Mouse (Mus musculus) 3134 (cell line): Measurements from ENCODE around the gene Mmp15.
"Not testable (repeated sequence)": the region's sequence is repeated elsewhere in the genome, so short reads cannot be mapped to it uniquely, and the experiment has no call there.

Source experiments
- DNase-seq: peaks from one replicate; pipeline ENCODE4 v3.0.0-alpha.2; 2011; ENCODE audit warnings: low spot score; ENCODE audit not compliant: insufficient read length; ENCODE audit errors: extremely low read depth

Mmp15 gene

DNA sequence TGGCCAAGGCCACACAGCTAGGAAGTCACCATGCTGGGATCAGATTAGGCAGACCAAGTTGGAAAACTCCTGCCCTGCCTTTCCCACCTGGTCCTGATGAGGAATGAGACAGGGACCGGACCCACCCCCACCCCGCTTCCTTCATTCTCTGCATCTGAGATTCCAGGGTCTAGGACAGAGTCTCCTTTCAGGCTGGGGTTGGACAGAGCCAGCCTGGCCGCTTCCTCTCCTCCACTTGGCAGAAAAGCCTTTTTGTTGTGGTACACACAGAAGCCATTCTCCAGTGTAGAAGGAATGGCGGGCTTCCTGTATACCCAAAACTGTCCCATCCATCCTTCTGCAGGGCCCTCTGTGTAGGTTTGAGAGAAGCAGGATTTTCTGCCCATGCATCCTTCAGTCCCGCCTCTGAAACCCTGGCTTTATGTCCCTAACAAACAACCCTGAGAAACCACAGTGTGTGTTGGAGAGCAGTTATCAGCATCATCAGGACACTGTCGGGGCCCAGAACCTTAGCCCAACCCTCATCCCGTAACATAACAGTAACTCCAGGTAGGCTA lies 23.4 kb downstream of the Mmp15 start:
- no peak for DNase-seq

DNA sequence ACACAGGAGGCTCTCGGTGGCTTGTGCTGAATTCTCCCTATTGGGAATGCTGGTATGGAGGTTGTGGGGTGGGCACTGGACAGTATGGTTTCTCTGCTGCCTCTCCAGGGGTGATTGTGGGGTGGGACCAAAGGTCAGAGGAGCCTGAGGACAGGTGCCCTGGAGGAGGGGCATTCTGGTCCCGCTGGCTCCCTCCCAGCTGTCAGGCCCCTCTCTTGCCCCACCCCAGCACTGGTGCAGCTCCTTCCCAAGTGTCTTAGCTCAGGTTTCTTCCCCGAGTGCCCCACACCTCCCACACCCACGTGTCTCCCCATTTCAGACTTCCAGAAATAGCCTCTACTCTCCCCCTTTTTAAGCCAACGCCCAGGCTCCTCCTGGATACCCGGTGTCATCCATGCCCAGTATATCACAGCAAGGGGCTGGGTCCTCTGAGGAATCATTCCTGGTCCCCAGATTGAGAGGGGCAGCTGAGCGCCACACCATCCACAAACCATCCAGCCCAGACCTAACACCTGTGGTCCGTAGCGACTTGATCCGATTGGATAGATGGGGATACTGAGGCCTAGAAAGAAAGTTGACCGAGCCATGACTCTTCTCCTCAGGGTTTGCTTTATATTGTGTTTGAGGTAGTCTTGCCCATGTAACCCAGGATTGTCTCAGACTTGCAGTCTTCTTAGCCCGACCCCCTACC lies 24.4 kb downstream of the Mmp15 start:
- no peak for DNase-seq

DNA sequence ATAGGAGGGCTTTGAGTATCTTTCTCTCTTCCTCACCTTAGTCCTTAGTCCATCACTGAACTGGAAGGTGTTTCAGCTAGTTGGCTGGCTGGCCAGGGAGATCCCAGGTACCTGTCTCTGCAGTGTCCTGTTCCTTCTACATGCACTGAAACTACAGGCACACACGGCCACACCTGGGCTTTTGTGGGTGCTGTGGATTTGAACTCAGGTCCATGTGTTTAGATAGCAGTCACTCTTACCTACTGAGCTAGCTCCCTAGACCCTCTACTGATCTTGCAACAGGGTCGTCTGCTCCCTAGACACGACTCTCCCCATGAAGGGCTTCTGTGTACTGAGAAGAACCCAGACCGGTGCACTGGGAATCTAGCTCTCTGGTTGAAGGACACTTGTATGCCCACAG lies 25.0 kb downstream of the Mmp15 start:
- no peak for DNase-seq

DNA sequence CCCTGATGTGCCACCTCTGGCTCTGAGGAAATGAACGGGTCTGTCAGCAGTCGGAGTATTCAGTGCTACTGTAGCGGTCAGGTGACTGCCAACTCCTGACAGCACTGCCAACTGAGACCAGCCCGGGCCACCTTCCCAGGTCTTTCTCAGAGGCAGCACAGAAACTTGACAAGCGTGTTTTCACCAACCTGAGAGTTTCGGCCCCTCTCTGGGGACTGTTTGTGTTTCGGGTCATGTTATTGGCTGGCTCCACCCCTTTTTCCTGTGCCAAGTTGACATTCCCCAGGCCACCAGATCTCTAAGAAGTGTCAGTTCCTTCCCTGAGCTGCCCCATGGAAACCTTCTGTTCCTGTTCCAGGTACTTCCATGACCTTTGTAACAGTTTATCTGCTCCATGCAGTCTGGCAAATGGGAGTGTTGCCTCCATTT lies 25.8 kb downstream of the Mmp15 start:
- no peak for DNase-seq

DNA sequence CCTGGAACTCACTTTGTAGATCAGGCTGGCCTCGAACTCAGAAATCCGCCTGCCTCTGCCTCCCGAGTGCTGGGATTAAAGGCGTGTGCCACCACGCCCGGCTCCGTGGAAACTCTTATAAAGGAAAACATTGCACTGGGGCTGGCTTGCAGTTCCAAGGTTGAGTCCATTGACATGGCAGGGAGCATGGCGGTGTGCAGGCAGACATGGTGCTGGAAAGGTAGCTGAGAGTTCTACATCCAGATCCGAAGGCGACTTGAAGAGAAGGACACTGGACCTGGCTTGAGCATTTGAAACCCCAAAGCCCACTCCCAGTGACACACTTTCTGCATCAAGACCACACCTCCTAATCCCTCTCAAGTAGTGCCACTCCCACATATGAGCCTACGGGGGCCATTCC lies 26.9 kb downstream of the Mmp15 start:
- not testable (repeated sequence) for DNase-seq

DNA sequence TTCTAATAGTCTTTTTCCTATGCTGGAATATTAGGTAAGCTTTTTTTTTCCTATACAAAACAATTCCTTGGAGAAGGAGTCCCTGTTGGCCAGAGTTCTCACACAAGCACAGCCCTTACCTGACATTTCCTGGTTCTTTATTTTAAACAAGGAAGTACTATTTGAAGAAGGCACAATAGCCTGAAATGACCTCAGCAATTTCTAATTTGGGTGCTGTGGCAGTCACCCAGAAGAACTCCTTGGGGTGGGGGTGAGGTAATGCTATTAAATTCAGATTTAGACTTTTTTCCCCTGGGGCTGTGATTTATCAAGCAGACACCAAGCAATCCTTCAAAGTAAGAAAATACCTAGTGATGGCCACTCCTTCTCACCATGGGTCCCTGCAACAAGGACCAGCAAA lies 28.9 kb downstream of the Mmp15 start:
- DNase-seq, result no peak

DNA sequence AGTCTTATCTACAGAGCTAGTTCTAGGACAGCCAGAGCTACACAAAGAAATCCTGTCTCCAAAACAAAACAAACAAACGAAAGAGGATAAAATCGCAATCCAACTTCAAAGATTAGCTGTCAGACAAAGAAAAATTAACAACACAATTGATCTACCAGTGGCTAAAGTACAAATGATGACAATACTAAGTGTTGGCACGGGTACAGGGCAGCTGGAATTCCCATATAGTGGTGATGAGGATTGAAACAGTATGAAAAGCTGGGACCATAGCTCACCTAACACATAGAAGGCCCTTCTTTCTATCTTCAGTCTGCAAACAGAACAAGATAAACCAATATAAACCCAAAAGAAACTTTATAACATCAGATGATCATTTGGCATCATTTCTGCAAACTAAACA lies 29.5 kb downstream of the Mmp15 start:
- no peak for DNase-seq

DNA sequence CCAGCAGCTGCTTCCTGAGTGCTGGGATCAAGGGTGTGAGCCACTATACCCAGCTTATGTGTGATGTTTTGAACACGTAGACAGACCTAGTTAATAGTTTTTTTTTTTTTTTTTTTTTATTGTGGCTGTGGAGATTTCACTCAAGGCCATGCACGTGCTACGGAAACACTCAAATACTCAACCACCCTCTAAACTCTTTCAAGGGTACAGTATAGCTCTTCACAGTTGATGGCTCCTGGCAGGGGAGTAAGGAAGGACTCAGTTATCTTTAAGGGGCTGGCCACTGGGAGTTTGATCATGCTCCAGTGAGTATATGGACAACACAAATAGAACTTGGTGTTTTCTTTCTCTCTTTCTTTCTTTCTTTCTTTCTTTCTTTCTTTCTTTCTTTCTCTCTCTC lies 32.4 kb downstream of the Mmp15 start:
- no peak for DNase-seq

DNA sequence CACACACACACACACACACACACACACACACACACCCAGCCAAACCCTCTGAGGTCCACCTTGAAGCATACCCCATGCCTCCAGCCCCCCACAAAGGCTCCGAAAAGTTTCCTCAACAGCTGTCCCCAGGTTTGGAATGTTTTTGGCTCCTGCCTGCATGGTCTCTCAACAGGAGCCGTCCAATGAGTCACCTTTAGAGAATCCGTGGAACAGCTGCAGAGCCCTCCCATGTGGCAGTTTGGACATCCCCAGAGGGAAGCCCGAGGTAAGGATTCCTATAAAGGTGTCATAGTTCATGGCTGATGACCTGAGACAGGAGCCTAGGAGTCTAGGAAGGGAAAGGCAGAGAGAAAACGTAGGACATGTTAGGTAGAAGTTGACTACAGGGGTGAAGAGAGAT lies 34.0 kb downstream of the Mmp15 start:
- DNase-seq, result peak; percentile 55

DNA sequence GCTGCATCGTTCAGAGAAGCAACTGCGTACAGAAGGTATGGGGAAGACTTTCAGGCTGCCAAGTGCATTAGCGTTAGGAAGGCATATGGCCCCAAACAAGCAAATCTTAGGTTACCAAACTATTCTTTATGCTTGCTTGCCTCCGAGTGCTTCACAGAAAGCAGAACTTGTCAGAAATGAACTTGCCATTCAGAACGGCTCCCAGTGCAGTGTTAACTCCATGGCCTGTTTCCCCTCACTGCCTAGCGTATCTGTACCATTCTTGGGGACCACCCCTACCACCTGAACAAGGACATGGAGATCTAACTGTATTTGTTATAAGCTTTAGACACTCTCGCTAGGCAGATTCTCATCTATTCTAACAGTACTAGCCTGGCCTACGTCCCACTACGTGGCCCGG lies 35.2 kb downstream of the Mmp15 start:
- no peak for DNase-seq

DNA sequence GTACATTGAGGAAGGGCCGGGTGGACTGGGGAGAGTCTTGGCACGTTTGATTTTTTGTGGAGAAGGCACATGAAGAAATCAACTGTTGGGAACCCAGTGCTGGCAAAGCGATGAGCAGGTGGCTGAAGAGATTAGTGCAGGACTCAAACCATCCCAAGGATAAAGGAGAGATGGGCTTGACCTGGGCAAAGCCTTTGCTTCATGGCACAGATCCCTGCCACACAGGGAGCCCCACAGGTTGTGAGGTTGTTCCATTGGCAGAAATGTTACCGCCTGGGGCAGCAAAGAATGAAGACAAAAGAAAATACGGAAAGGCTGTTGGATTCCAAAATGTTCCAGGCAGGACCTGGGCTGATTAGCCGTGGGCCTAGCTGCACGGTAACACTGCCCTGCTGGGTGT lies 35.9 kb downstream of the Mmp15 start:
- no peak for DNase-seq

DNA sequence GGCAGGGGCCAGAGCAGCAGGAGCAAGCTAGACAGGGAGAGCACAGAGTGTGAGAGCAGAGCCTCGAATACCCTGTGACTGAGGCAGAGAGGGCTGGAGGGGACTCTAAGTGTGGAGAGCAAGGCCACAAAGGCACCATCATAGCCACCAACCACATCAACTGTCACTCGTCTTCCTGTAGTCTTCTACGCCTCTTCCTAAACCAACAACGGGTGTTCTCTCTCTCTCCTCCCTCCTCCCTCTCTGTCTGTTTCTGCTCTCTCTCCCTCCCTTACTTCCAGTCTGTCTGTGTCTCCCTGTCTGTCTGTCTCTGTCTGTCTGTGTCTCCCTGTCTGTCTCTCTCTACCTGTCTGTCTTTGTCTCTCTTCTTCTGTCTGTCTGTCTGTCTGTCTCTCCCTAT lies 38.2 kb downstream of the Mmp15 start:
- DNase-seq, result no peak

DNA sequence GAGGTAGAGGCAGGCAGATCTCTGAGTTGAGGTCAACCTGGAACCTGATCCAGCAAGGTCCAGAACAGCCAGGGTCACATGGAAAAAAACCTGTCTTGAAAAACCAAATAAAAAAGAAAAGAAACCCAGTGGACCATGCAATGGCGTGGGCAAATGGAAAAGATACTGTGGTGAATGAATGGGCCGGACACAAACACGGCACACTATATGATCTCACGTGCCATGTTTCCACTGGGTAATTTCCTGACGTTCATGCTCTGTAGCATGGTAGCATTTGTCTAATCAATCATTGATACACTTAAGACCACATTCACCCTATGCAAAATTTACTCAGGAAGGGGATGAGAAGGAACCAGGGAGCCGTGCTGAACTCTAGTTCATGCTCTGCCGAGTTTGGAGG lies 39.0 kb downstream of the Mmp15 start:
- no peak for DNase-seq

DNA sequence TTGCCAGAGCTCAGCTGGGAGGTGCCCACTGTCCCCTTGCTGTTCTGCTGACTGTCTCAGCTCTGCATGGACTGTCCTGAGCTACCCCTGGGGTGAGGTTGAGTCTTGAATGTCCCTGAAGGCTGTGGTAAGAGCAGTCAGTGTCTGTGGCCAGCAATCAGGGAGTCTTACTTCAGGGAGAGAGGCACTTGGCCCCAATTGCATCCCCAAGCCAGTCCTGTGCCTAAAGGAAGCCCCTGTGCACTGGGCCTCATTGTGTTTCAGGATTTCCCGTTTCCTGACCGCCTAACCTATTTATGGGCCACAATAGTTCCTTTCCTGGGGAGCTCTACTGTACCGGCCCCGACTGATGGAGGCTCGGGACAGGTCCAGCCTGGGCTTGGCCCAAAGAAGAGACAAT lies 40.5 kb downstream of the Mmp15 start:
- DNase-seq, result no peak

DNA sequence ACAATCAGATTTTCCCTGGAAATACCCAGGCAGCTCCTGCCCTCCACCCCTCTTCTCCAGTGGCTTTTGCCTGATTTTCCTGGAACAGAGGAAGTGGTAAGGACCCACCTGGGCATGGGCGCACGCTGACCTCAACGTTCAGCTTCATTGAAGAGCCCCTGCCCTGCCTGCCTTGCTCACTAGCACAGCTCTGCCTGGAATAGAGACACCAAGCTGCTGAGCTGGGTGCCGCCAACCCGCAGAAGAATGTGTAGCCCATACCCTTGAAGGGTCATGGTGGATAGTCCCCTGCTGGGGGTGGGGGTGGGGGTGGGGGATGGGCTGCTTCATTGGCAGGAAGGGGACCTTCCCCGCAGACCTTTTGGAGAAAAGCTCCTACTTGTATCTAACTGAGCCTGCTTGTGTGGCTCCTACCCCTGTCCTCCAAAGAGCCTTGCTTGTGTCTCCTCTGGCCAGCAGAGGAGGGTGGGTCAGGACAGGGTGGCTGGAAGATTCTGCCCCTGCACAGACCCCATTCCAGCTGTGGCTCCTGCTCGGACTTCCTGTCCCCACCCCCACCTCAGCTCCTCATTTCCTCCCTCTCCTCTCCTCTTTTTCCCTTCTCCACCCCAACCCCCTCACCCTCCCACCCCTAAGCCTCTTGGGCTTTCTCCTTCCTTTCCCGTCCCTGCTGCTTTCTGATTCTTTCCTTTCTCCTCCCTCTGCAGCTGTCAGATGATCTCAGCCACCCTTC lies 43.3 kb downstream of the Mmp15 start:
- no peak for DNase-seq

DNA sequence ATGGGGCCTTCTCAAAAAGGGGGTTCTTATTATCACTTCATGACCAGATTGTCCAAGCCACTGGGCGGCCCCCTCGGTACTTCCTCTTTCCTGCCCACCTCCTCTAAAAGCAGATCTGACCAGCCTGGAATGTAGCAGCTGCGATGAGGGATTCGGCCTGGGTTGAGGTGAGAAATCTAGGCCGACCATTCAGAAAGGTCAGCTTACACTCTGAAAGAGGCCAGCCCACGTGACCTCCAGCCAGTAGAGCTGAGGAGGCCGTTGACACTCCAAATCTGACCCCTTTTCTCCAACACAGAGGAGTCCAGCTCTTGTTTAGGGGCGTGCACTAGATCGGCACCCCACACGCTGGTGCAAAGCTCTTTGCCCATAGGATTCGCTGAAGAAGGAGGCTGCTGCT lies 44.7 kb downstream of the Mmp15 start:
- DNase-seq, result no peak

DNA sequence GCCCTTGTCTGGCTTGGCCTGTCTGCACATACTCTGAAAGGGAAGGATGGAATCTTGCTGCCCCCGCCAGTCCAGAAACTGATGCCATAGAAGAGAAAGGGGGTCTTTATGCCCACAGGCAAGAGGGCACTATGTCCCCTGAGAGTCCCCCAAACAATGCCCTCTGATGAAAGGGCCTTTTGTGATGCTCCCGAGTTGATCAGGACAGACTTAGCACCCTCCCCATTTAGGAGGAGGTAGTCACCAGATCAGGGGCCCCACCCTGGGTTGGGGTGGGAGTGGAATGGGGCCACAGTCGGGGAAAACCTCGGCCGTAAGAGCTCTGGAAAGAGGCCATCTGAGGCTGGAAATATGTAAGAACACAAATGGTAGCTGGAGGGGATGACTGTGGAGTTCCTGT lies 45.1 kb downstream of the Mmp15 start:
- DNase-seq, result no peak

DNA sequence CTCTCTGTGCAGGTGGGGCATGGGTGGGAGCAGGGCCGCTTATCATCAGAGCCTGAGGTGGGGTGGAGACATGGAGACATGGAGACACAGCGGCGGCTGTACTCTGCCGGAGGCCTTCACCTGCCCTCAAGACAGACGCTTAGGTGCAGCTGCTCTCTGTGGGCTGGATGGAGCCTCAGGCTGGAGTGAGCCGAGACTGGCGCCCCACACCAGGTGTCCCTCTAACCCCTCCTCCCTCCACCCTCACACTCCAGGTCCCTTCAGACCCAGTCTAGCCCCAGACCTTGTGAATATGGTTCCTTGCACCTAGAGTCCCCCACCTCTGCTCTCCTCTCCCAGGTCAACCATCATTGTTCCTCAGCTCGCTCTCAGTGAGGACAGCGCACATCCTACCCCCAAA lies 47.1 kb downstream of the Mmp15 start:
- DNase-seq, result no peak

DNA sequence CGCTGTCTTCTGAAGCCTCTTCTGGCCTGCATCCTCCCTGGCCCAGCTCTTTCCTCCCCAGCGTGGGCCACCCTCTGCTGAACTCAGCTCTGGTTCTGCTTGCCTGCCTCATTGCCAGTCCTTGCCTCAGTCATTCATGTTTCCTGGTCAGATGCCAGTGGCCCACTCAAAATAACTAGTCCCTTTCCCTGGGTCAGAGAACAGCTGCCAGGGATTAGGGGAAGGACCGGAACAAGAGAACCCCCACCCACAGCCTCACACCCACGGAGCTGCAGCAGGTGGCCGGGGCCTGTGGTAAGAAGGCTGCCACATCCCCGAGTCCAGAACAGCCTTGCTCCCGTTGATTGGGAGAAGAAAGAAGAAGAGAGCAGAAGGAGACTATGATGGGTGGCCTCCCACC lies 49.0 kb downstream of the Mmp15 start:
- no peak for DNase-seq

DNA sequence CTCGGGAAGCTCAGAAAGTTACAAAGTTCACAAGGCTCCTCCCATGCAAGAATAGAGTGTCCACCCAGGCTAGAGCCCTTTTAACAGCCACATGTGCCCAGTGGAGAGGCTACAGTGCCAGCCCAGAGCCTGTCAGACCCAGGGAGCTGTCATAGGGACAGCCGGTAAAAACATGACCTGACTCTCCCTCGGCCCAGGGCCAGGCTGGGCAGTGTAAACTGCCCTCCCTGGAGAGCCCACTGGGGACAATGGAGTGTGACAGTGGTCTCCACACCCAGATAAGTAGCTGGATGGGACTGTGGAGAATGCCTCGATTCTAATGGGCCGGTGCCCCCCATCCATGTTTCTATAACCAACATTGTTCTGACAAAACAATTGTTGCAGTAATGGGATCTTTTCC lies 57.5 kb downstream of the Mmp15 start:
- DNase-seq, result no peak

DNA sequence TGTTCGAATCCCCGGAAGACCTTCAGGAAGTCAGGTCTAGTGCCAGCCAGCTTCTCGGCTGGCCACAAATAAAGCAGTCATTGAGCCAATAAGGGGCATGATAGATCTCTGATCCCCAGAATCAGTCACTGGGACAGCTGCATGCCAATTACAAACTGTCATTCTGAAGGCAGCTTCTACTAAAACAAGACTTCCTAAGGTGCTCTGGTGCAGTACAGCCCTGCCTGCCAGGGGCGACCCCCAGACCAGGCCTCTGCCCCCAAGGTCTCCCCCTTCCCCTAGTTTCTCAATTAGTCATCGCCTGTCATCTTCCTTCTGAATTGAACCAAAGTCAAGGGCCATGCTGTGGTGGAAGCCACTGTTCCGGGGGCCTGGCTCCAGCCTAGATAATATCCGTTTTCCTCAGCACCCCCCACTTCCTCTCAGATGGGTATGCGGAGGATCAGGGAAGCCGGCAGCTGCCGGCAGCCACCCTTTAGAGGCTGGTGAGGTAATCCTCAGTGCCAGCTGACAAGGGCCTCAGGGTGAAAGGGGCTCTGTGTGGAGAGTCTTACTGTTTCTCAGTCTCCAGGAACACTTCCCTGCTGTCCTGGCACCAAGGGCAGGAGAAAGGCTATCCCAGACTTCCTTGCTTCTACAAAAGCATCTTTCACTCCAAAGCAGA lies 59.4 kb downstream of the Mmp15 start:
- peak; percentile 69 for DNase-seq
